Mouse (Mus musculus) cerebellum, adult 9-10 months (tissue): ENCODE data around the gene Stxbp5.

Experiments used
- DNase-seq: peaks from one replicate; pipeline ENCODE4 v3.0.0; 2022

The Stxbp5 gene

GRCm38 (mm10) chr10:9732065-9732749, 168.7 kb downstream of the Stxbp5 start:
- no peak for DNase-seq

- DNase-seq: no peak
Observed at GRCm38 (mm10) chr10:9722519-9723303, 178.2 kb downstream of the Stxbp5 start.

GRCm38 (mm10) chr10:9720027-9720426, 180.9 kb downstream of the Stxbp5 start:
- DNase-seq: no peak

- no peak for DNase-seq
Observed at GRCm38 (mm10) chr10:9718086-9718485, 182.8 kb downstream of the Stxbp5 start.
